Mouse (Mus musculus): Measurements from ENCODE around the gene Spata16. TPM values are rescaled to one million over a fixed set of nuclear protein-coding genes. Genes with fewer than 3 reads are reported as not detected.
"Not testable (repeated sequence)": the region's sequence is repeated elsewhere in the genome, so short reads cannot be mapped to it uniquely, and the experiment has no call there.

The Spata16 gene
- total and polyA plus RNA-seq, 3 experiments: not detected

GRCm38 (mm10) chr3:26646834-26647233 lies 9.4 kb downstream of the Spata16 start:
- Histone ChIP-seq H3K27ac (ENCODE audit: control insufficient read depth, low read depth, low read length) (no peak overlapping the region), H3K4me1 (ENCODE audit: control insufficient read depth in 1 of 2, insufficient read depth in 2 of 2, low read length in 2 of 2) (no peaks in the 10 kb centered on the region), H3K27me3 (ENCODE audit: control insufficient read depth in 1 of 2, insufficient read depth in 2 of 2, low read length in 2 of 2) (no peaks in the 10 kb centered on the region), H3K9me3 (replicated peaks; ENCODE audit: insufficient read depth, low read length) (no peaks in the 10 kb centered on the region), H3K36me3 (ENCODE audit: control insufficient read depth in 1 of 2, insufficient read depth in 2 of 2, low read length in 2 of 2) (no peaks in the 10 kb centered on the region), H3K4me3 (ENCODE audit: control insufficient read depth in 1 of 2, insufficient read depth in 1 of 2, low read depth in 2 of 2, low read length in 2 of 2) (no peak overlapping the region), H3K79me2 (ENCODE audit: control insufficient read depth, insufficient read depth, low read length, poor library complexity) (no peaks in the 10 kb centered on the region), H3K9ac (ENCODE audit: control insufficient read depth, low read depth, low read length, poor library complexity, severe bottlenecking) (no peak overlapping the region)
- DNase-seq (ENCODE audit: low read depth, low spot score): no peak
- TF ChIP-seq USF2 (IDR thresholded peaks at IDR 0.05; ENCODE audit: borderline replicate concordance in 1 of 2, insufficient read depth in 1 of 2, low read depth in 1 of 2, low read length in 2 of 2): no peak
- no peak for TF ChIP-seq GATA1 (IDR thresholded peaks at IDR 0.05; ENCODE audit: low read depth, low read length)
- TF ChIP-seq POLR2AphosphoS5 (IDR thresholded peaks at IDR 0.05; ENCODE audit: borderline replicate concordance, low read depth, low read length): no peak
- no peak for TF ChIP-seq TCF12 (IDR thresholded peaks at IDR 0.05; ENCODE audit: low read depth, low read length)
- no peak for TF ChIP-seq ZNF384 (IDR thresholded peaks at IDR 0.05; ENCODE audit: low read depth, low read length)
- no peak for TF ChIP-seq JUND (IDR thresholded peaks at IDR 0.05; ENCODE audit: low read depth, low read length)
- TF ChIP-seq MAX (IDR thresholded peaks at IDR 0.05; ENCODE audit: low read length): no peak
- TF ChIP-seq EP300 (IDR thresholded peaks at IDR 0.05; ENCODE audit: low read depth in 1 of 2, low read length in 2 of 2): no peak
- TF ChIP-seq GABPA (IDR thresholded peaks at IDR 0.05; ENCODE audit: low read depth, low read length): no peak
- TF ChIP-seq MXI1 (IDR thresholded peaks at IDR 0.05; ENCODE audit: low read depth, low read length): no peak
- no peak for TF ChIP-seq UBTF (IDR thresholded peaks at IDR 0.05; ENCODE audit: borderline replicate concordance, insufficient read depth, low read depth, low read length)
- TF ChIP-seq MYC (IDR thresholded peaks at IDR 0.05; ENCODE audit: low read depth, low read length): no peak
- TF ChIP-seq ELF1 (IDR thresholded peaks at IDR 0.05; ENCODE audit: low read depth, low read length): no peak
- TF ChIP-seq POLR2AphosphoS2 (IDR thresholded peaks at IDR 0.05; ENCODE audit: low read length): no peak
- TF ChIP-seq CHD1 (IDR thresholded peaks at IDR 0.05; ENCODE audit: low read depth, low read length): no peak
- TF ChIP-seq CTCF (IDR thresholded peaks at IDR 0.05 in 2 of 3, conservative IDR thresholded peaks at IDR 0.05 in 1 of 3; ENCODE audit: control insufficient read depth in 1 of 3, insufficient read depth in 1 of 3, low read depth in 2 of 3, low read length in 3 of 3, poor library complexity in 1 of 3, severe bottlenecking in 1 of 3): no peak

GRCm38 (mm10) chr3:26685832-26686231 lies 48.4 kb downstream of the Spata16 start:
- Histone ChIP-seq H3K27ac (ENCODE audit: control insufficient read depth, low read depth, low read length) (no peak overlapping the region), H3K9me3 (replicated peaks; ENCODE audit: insufficient read depth, low read length) (no peaks in the 10 kb centered on the region), H3K9ac (ENCODE audit: control insufficient read depth, low read depth, low read length, poor library complexity, severe bottlenecking) (no peak overlapping the region), H3K79me2 (ENCODE audit: control insufficient read depth, insufficient read depth, low read length, poor library complexity) (no peaks in the 10 kb centered on the region), H3K4me3 (ENCODE audit: control insufficient read depth in 1 of 2, insufficient read depth in 1 of 2, low read depth in 2 of 2, low read length in 2 of 2) (no peak overlapping the region), H3K4me1 (ENCODE audit: control insufficient read depth in 1 of 2, insufficient read depth in 2 of 2, low read length in 2 of 2) (no peaks in the 10 kb centered on the region), H3K27me3 (ENCODE audit: control insufficient read depth in 1 of 2, insufficient read depth in 2 of 2, low read length in 2 of 2) (no peaks in the 10 kb centered on the region; a peak in 1 of 4 replicates), H3K36me3 (ENCODE audit: control insufficient read depth in 1 of 2, insufficient read depth in 2 of 2, low read length in 2 of 2) (no peaks in the 10 kb centered on the region)
- DNase-seq (ENCODE audit: low read depth, low spot score): no peak
- TF ChIP-seq POLR2A (IDR thresholded peaks at IDR 0.05; ENCODE audit: control insufficient read depth in 1 of 2, insufficient read depth in 1 of 2, low read depth in 1 of 2, low read length in 2 of 2, poor library complexity in 1 of 2) (no peak), NELFE (IDR thresholded peaks at IDR 0.05; ENCODE audit: low read depth, low read length) (no peak), CHD1 (IDR thresholded peaks at IDR 0.05; ENCODE audit: low read depth, low read length) (no peak), EP300 (IDR thresholded peaks at IDR 0.05; ENCODE audit: low read depth in 1 of 2, low read length in 2 of 2) (no peak), SIN3A (IDR thresholded peaks at IDR 0.05; ENCODE audit: low read length) (no peak), TAL1 (IDR thresholded peaks at IDR 0.05; ENCODE audit: low read length) (no peak), ZC3H11A (IDR thresholded peaks at IDR 0.05; ENCODE audit: low read depth, low read length) (no peak), HCFC1 (IDR thresholded peaks at IDR 0.05; ENCODE audit: low read depth, low read length) (no peak), TBP (IDR thresholded peaks at IDR 0.05; ENCODE audit: low read depth, low read length) (no peak), POLR2AphosphoS2 (IDR thresholded peaks at IDR 0.05; ENCODE audit: low read length) (no peak), NRF1 (IDR thresholded peaks at IDR 0.05; ENCODE audit: insufficient read depth, low read depth, low read length, poor library complexity, severe bottlenecking) (no peak), ELF1 (IDR thresholded peaks at IDR 0.05; ENCODE audit: low read depth, low read length) (no peak)

- not testable (repeated sequence) for H3K4me1 ChIP-seq (ENCODE audit: control insufficient read depth in 1 of 2, insufficient read depth in 2 of 2, low read length in 2 of 2); H3K27ac ChIP-seq (ENCODE audit: control insufficient read depth, low read depth, low read length); H3K27me3 ChIP-seq (ENCODE audit: control insufficient read depth in 1 of 2, insufficient read depth in 2 of 2, low read length in 2 of 2); H3K36me3 ChIP-seq (ENCODE audit: control insufficient read depth in 1 of 2, insufficient read depth in 2 of 2, low read length in 2 of 2); H3K79me2 ChIP-seq (ENCODE audit: control insufficient read depth, insufficient read depth, low read length, poor library complexity); H3K9ac ChIP-seq (ENCODE audit: control insufficient read depth, low read depth, low read length, poor library complexity, severe bottlenecking); DNase-seq (ENCODE audit: low read depth, low spot score); H3K9me3 ChIP-seq (replicated peaks; ENCODE audit: insufficient read depth, low read length); H3K4me3 ChIP-seq (ENCODE audit: control insufficient read depth in 1 of 2, insufficient read depth in 1 of 2, low read depth in 2 of 2, low read length in 2 of 2)
Observed at GRCm38 (mm10) chr3:26709492-26709891, 72.1 kb downstream of the Spata16 start.
